Mouse (Mus musculus): ENCODE results near the gene Gsc2.

- no peak for TF ChIP-seq EP300 (IDR thresholded peaks at IDR 0.05; ENCODE audit: low read length)
- TF ChIP-seq USF2 (conservative IDR thresholded peaks at IDR 0.05; ENCODE audit: low read depth, low read length), result no peak
- TF ChIP-seq ZKSCAN1 (IDR thresholded peaks at IDR 0.05; ENCODE audit: borderline replicate concordance, low read depth, low read length), result no peak
- TF ChIP-seq ELF1 (IDR thresholded peaks at IDR 0.05; ENCODE audit: low read depth, low read length), result no peak
- no peak for TF ChIP-seq NRF1 (IDR thresholded peaks at IDR 0.05; ENCODE audit: low read depth, low read length)
- no peak; the same call in 1 of the 2 replicates for TF ChIP-seq BHLHE40 (IDR thresholded peaks at IDR 0.05; ENCODE audit: low read depth, low read length)
- no peak; the same call in 1 of the 2 replicates for TF ChIP-seq USF1 (IDR thresholded peaks at IDR 0.05; ENCODE audit: low read depth, low read length)
- TF ChIP-seq NELFE (IDR thresholded peaks at IDR 0.05; ENCODE audit: low read depth, low read length), result no peak
Measured at GRCm38 (mm10) chr16:17890917-17891566, 23.8 kb downstream of the Gsc2 start.
